Mouse (Mus musculus) lung, postnatal 0 days (tissue): ENCODE measurements around the gene Calhm3.

Experiments
- CTCF ChIP-seq: IDR thresholded peaks from 2 replicates; pipeline ENCODE4 v1.5.1; 2016; ENCODE audit warnings: antibody characterized with exemption, mild to moderate bottlenecking
- EP300 ChIP-seq: IDR thresholded peaks from 2 replicates; pipeline ENCODE4 v1.6.1; 2016; ENCODE audit warnings: antibody characterized with exemption, mild to moderate bottlenecking, control low read depth

DNA sequence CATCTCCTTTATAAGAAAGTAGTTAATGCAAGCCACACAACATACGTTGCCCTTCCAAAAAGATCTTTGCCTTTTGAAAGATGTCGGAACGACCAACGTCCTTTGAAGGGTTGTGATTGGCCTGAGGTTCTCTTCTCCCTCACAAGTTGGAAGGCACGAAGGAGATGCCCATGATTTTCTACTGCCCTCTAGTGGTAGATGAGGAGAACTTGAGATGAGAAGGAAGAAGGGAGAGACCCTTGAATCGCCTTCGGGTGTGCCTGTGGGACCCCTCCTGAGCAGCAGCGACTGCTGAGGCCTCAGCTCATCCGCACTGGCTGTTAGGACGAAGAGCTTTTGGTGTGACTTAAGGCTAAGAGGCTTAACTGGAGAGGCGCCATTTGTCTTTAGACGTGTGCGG lies 10.7 kb upstream of the Calhm3 start:
- TF ChIP-seq CTCF (peak; percentile 90), EP300 (no peak)
